13 mouse cellular contexts compared by ENCODE assay signal in genomic region chr7:62225184-62225583, GRCm38 (mm10).
A peak's percentile ranks its signal among the peaks of the same experiment; 100 is the strongest.
DNase-seq lines count a peak whose midpoint lies in the region; ATAC-seq and TF ChIP-seq lines count a peak whose summit lies in the region.
"Had no signal": no experiment of that assay in that cellular context is flagged by ENCODE, and none has a peak within 500 bp of the region (broad histone marks: within the 10 kb centered on the region; RNA-seq: fewer than 3 reads in every experiment).

No protein-coding gene starts in this region.

- 30% methylated on average over 4 of the region's 4 CpGs for WGBS in forebrain, embryonic 12.5 days
- WGBS in forebrain, embryonic 13.5 days = 27% methylated on average over 4 of the region's 4 CpGs
- 37% methylated on average over 4 of the region's 4 CpGs for WGBS in hindbrain, embryonic 16.5 days
- WGBS in midbrain, postnatal 0 days = 29% methylated on average over 4 of the region's 4 CpGs

- no peaks in the 10 kb centered on the region for H3K36me3 ChIP-seq in forebrain, embryonic 12.5 days (replicated peaks)
- no peaks in the 10 kb centered on the region for H3K36me3 ChIP-seq in forebrain, embryonic 13.5 days (ENCODE audit: poor library complexity, severe bottlenecking)
- H3K36me3 ChIP-seq in hindbrain, embryonic 16.5 days (ENCODE audit: control insufficient read depth, insufficient read depth, low read length) = no peaks in the 10 kb centered on the region
- H3K36me3 ChIP-seq in midbrain, postnatal 0 days (ENCODE audit: insufficient read depth, low read length) = no peaks in the 10 kb centered on the region

- intact Hi-C loops in heart, postnatal 25 days (cut with DNase I) = loop anchor here (5.0 kb wide), 1 partner anchor 157 kb away; no protein-coding TSS in a partner anchor

- DNase-seq in R1 (ENCODE audit: low read depth, low spot score) = peak; percentile 29
- peak; percentile 13 for DNase-seq in midbrain, postnatal 0 days (ENCODE audit: low spot score)
- no peak for DNase-seq in heart, postnatal 25 days (ENCODE audit: low spot score)
- no peak for DNase-seq in right cerebral cortex, postnatal 14 days
- DNase-seq in spleen, postnatal 4 days (ENCODE audit: low spot score in 2 of 2) = no peak
- DNase-seq: heart, adult 2 months; liver, postnatal 0 days; thymus, postnatal 25 days had no signal

- no peaks in the 10 kb centered on the region for H3K4me1 ChIP-seq in forebrain, embryonic 12.5 days
- no peaks in the 10 kb centered on the region for H3K4me1 ChIP-seq in forebrain, embryonic 13.5 days
- no peaks in the 10 kb centered on the region for H3K4me1 ChIP-seq in hindbrain, embryonic 16.5 days (ENCODE audit: control insufficient read depth, insufficient read depth, low read depth, low read length)
- H3K4me1 ChIP-seq in midbrain, postnatal 0 days (ENCODE audit: insufficient read depth, low read length) = no peaks in the 10 kb centered on the region
- H3K4me1 ChIP-seq: megakaryocyte, embryonic 14.5 days had no signal

- no peak overlapping the region for H3K4me2 ChIP-seq in forebrain, embryonic 12.5 days
- no peak overlapping the region for H3K4me2 ChIP-seq in forebrain, embryonic 13.5 days
- peak overlapping the region; percentile 35 for H3K4me2 ChIP-seq in hindbrain, embryonic 16.5 days (ENCODE audit: low read length)
- H3K4me2 ChIP-seq in midbrain, postnatal 0 days (ENCODE audit: low read depth, low read length, poor library complexity, severe bottlenecking) = 0 out of 2 replicates have a peak overlapping the region, but pooled peaks have one; percentile 15

- TF ChIP-seq CTCF in midbrain, postnatal 0 days (IDR thresholded peaks at IDR 0.05) = no peak

- H3K4me3 ChIP-seq in forebrain, embryonic 12.5 days (replicated peaks) = no peak overlapping the region
- H3K4me3 ChIP-seq in forebrain, embryonic 13.5 days = no peak overlapping the region
- H3K4me3 ChIP-seq in hindbrain, embryonic 16.5 days (ENCODE audit: low read length) = peak overlapping the region; percentile 23
- H3K4me3 ChIP-seq in midbrain, postnatal 0 days (ENCODE audit: low read depth, low read length) = 0 out of 2 replicates have a peak overlapping the region, but pooled peaks have one; percentile 9
- H3K4me3 ChIP-seq: heart, adult 2 months; megakaryocyte, embryonic 14.5 days had no signal

- H3K9me3 ChIP-seq in forebrain, embryonic 12.5 days = no peaks in the 10 kb centered on the region
- H3K9me3 ChIP-seq in forebrain, embryonic 13.5 days (replicated peaks) = 0 out of 2 replicates have a peak, but pooled peaks cover under 1% of the 10 kb centered on the region
- H3K9me3 ChIP-seq in hindbrain, embryonic 16.5 days (ENCODE audit: control insufficient read depth, low read length) = no peaks in the 10 kb centered on the region
- no peaks in the 10 kb centered on the region for H3K9me3 ChIP-seq in midbrain, postnatal 0 days (ENCODE audit: low read length)
- H3K9me3 ChIP-seq: megakaryocyte, embryonic 14.5 days had no signal

- H3K27ac ChIP-seq in forebrain, embryonic 12.5 days = no peak overlapping the region
- H3K27ac ChIP-seq in forebrain, embryonic 13.5 days = no peak overlapping the region
- H3K27ac ChIP-seq in hindbrain, embryonic 16.5 days (ENCODE audit: low read depth, low read length) = no peak overlapping the region
- no peak overlapping the region for H3K27ac ChIP-seq in midbrain, postnatal 0 days (ENCODE audit: low read depth, low read length)
- H3K27ac ChIP-seq: heart, adult 2 months had no signal

- H3K9ac ChIP-seq in forebrain, embryonic 12.5 days = no peak overlapping the region
- H3K9ac ChIP-seq in forebrain, embryonic 13.5 days = no peak overlapping the region
- no peak overlapping the region for H3K9ac ChIP-seq in hindbrain, embryonic 16.5 days (ENCODE audit: low read depth, low read length)
- no peak overlapping the region for H3K9ac ChIP-seq in midbrain, postnatal 0 days (replicated peaks; ENCODE audit: low read length, poor library complexity, severe bottlenecking)
- H3K9ac ChIP-seq: liver, postnatal 0 days had no signal

- ATAC-seq in forebrain, embryonic 12.5 days (ENCODE audit: low FRiP score) = peak; percentile 39; the same call in 1 of the 2 replicates
- no peak for ATAC-seq in forebrain, embryonic 13.5 days
- peak; percentile 42; the same call in 1 of the 2 replicates for ATAC-seq in hindbrain, embryonic 16.5 days
- no peak for ATAC-seq in midbrain, postnatal 0 days (ENCODE audit: low FRiP score)
- ATAC-seq: inflammation-experienced regulatory T-cells, adult 6 months; liver, postnatal 0 days had no signal

- H3K27me3 ChIP-seq in forebrain, embryonic 12.5 days = no peaks in the 10 kb centered on the region
- H3K27me3 ChIP-seq in forebrain, embryonic 13.5 days = no peaks in the 10 kb centered on the region
- H3K27me3 ChIP-seq in hindbrain, embryonic 16.5 days (replicated peaks; ENCODE audit: control insufficient read depth, insufficient read depth, low read length) = no peaks in the 10 kb centered on the region
- H3K27me3 ChIP-seq in midbrain, postnatal 0 days (ENCODE audit: insufficient read depth, low read length) = no peaks in the 10 kb centered on the region
- H3K27me3 ChIP-seq: megakaryocyte, embryonic 14.5 days had no signal

Comparison
In these comparisons a context has a peak if more than half of its experiments do, and no peak if none do; other contexts are left out.
1. ATAC-seq: peak in forebrain, embryonic 12.5 days (single experiment) and hindbrain, embryonic 16.5 days (single experiment); none in forebrain, embryonic 13.5 days (single experiment) and midbrain, postnatal 0 days (single experiment).
2. H3K4me2 ChIP-seq: peak in hindbrain, embryonic 16.5 days (single experiment) and midbrain, postnatal 0 days (single experiment); none in forebrain, embryonic 12.5 days (single experiment) and forebrain, embryonic 13.5 days (single experiment).
3. H3K4me3 ChIP-seq: peak in hindbrain, embryonic 16.5 days (single experiment) and midbrain, postnatal 0 days (single experiment); none in forebrain, embryonic 12.5 days (single experiment) and forebrain, embryonic 13.5 days (single experiment).
4. DNase-seq: peak in R1 (single experiment) and midbrain, postnatal 0 days (single experiment); none in heart, postnatal 25 days (single experiment), right cerebral cortex, postnatal 14 days (single experiment) and spleen, postnatal 4 days (0 of 2).